Mouse (Mus musculus): ENCODE measurements around the gene Nek6. TPM values are rescaled to one million over a fixed set of nuclear protein-coding genes. Genes with fewer than 3 reads are reported as not detected.

Gene Nek6
- polyA plus RNA-seq (2012; rRNA removed) = 22.8 and 27.7 TPM in 2 replicates

GRCm38 (mm10) chr2:38511487-38512307, at the start of gene Nek6:
Gene Nek6 (plus strand): TSS chr2:38511643.

GRCm38 (mm10) chr2:38643625-38644427, 132.4 kb downstream of the Nek6 start, which contains the start of gene Psmb7:
Gene Psmb7 (minus strand): TSS chr2:38644087.

Other genes starting within 250 kb of the Nek6 start
- gene Dennd1a, start 224.3 kb upstream of the Nek6 start, polyA plus RNA-seq (2012; rRNA removed) = 3.7 and 4.3 TPM in 2 replicates
- gene Lhx2, start 172.4 kb upstream of the Nek6 start, polyA plus RNA-seq (2012; rRNA removed) = 3.8 and 4.3 TPM in 2 replicates
- 122 and 128 TPM in 2 replicates for gene Psmb7, start 132.4 kb downstream of the Nek6 start, polyA plus RNA-seq (2012; rRNA removed)
- gene Nr5a1, start 202.9 kb downstream of the Nek6 start, polyA plus RNA-seq (2012; rRNA removed) = 0.02 TPM in 1 of 2 replicates, not detected in the other